8 mouse cellular contexts compared by ENCODE assay signal in the genomic region with DNA sequence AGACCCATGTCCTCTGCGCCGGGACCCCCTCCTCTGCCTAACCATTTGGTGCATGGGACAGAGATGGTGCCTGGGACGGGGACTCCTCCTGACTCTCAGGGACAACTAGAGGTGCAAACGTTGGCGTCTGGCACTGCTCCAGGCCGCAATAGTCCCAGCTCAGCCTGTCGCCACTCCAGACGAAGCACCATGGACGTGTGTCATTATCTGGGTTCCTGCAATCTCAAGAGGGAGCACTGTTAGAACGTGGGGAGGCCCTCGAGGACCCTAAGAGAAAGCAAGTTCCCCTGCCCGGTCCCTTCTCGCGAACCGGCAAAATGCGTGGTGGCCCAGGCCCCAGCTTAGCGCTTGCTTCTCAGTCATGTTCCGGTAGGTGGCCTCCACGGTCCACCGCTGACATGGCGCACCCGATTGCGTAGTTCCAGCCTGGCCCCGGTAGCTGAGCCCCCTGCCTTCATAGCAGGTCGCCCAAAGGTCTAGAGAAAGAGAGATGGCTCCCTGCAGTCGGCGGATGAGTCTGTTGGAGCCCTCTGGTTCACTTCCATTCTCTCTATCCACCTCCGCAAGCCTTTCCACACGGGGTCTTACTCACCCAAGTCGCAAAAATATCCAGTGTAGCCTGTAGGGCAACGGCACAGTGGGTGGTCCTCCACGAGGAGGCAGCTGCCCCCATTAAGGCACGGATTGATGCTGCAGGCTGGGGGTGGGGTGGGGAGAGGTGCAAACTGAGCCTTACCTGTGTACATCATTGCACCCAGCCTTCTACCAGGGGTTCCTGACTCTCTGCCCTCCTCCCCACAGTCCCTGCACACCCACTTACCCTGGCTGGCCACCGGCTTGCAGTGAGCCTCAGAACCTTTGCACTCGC. TPM values are rescaled to one million over a fixed set of nuclear protein-coding genes. Genes with fewer than 3 reads are reported as not detected.
DNase-seq lines count a peak whose midpoint lies in the region; ATAC-seq lines count a peak whose summit lies in the region.

No protein-coding gene starts in this region.

- peaks cover 30% of the 10 kb centered on the region for H3K27me3 ChIP-seq in hindbrain, embryonic 16.5 days (replicated peaks; ENCODE audit: control insufficient read depth, insufficient read depth, low read length)

- 17% methylated on average over 35 of the region's 35 CpGs for WGBS in hindbrain, embryonic 16.5 days

- peak; percentile 80 for DNase-seq in MN1 (ENCODE audit: low spot score)
- peak; percentile 79 to 82 for DNase-seq in cerebellum, postnatal 14 days
- peak; percentile 47 to 58 for DNase-seq in gastrocnemius, adult 8-10 months (ENCODE audit: low spot score in 2 of 2)
- DNase-seq in left cerebral cortex, adult 18-20 months (ENCODE audit: low spot score in 2 of 2): peak; percentile 68 to 69
- DNase-seq in lung, postnatal 25 days (ENCODE audit: low spot score): peak; percentile 73
- peak; percentile 70 for DNase-seq in right cerebral cortex, adult 18-20 months
- DNase-seq in urinary bladder, postnatal 36 days (ENCODE audit: low spot score in 2 of 2): peak; percentile 63 to 71

- H3K4me1 ChIP-seq in hindbrain, embryonic 16.5 days (ENCODE audit: control insufficient read depth, insufficient read depth, low read depth, low read length): peaks cover 11% of the 10 kb centered on the region

- H3K36me3 ChIP-seq in hindbrain, embryonic 16.5 days (ENCODE audit: control insufficient read depth, insufficient read depth, low read length): no peaks in the 10 kb centered on the region

- peak overlapping the region; percentile 27 for H3K4me3 ChIP-seq in hindbrain, embryonic 16.5 days (ENCODE audit: low read length)

- H3K27ac ChIP-seq in hindbrain, embryonic 16.5 days (ENCODE audit: low read depth, low read length): no peak overlapping the region

- peak overlapping the region; percentile 50 for H3K4me2 ChIP-seq in hindbrain, embryonic 16.5 days (ENCODE audit: low read length)

- no peaks in the 10 kb centered on the region for H3K9me3 ChIP-seq in hindbrain, embryonic 16.5 days (ENCODE audit: control insufficient read depth, low read length)

- peak; percentile 81 for ATAC-seq in hindbrain, embryonic 16.5 days

- H3K9ac ChIP-seq in hindbrain, embryonic 16.5 days (ENCODE audit: low read depth, low read length): peak overlapping the region; percentile 53

RNA-seq across cellular contexts. Expression of gene F12, which starts 5.4 kb away (rescaled TPM):
- total RNA-seq in gastrocnemius, adult 8-10 months (2022): not detected
- 0.14 and 0.38 TPM in 2 replicates for polyA plus RNA-seq in hindbrain, embryonic 16.5 days (2015; fragmentation: Nextera tagmentation; extraction: Ambion mirVana)
- total RNA-seq in left cerebral cortex, adult 18-20 months (2021): under 1 TPM; 0.33 to 0.68 TPM

RNA-seq across cellular contexts. Expression of gene Pfn3, which starts 6.1 kb away (rescaled TPM):
- not detected for total RNA-seq in gastrocnemius, adult 8-10 months (2022)
- polyA plus RNA-seq in hindbrain, embryonic 16.5 days (2015; fragmentation: Nextera tagmentation; extraction: Ambion mirVana): 1.1 and 1.4 TPM in 2 replicates
- not detected for total RNA-seq in left cerebral cortex, adult 18-20 months (2021)

RNA-seq across cellular contexts. Expression of gene Slc34a1, which starts 23.2 kb away (rescaled TPM):
- total RNA-seq in gastrocnemius, adult 8-10 months (2022): not detected
- 0.05 TPM in 1 of 2 replicates, not detected in the other for polyA plus RNA-seq in hindbrain, embryonic 16.5 days (2015; fragmentation: Nextera tagmentation; extraction: Ambion mirVana)
- not detected for total RNA-seq in left cerebral cortex, adult 18-20 months (2021)

RNA-seq across cellular contexts. Expression of gene Grk6, which starts 23.7 kb away (rescaled TPM):
- total RNA-seq in gastrocnemius, adult 8-10 months (2022): 1 to 10 TPM; 6.9 to 9.7 (median 9.4) TPM
- polyA plus RNA-seq in hindbrain, embryonic 16.5 days (2015; fragmentation: Nextera tagmentation; extraction: Ambion mirVana): 15.8 and 25.0 TPM in 2 replicates
- 10 to 100 TPM; 63.2 to 64.6 TPM for total RNA-seq in left cerebral cortex, adult 18-20 months (2021)

RNA-seq across cellular contexts. Expression of gene Prr7, which starts 42.9 kb away (rescaled TPM):
- total RNA-seq in gastrocnemius, adult 8-10 months (2022): under 1 TPM in 2 of 4 experiments, not detected in 2; 0.20 to 0.39 TPM
- polyA plus RNA-seq in hindbrain, embryonic 16.5 days (2015; fragmentation: Nextera tagmentation; extraction: Ambion mirVana): 4.4 and 4.9 TPM in 2 replicates
- total RNA-seq in left cerebral cortex, adult 18-20 months (2021): 10 to 100 TPM; 66.6 to 70.1 TPM
